Mouse (Mus musculus) hematopoietic stem cell, adult 5-6 weeks (primary cell): ENCODE results near the gene Lrg1. TPM values are rescaled to one million over a fixed set of nuclear protein-coding genes. Genes with fewer than 3 reads are reported as not detected.
"Not testable (repeated sequence)": the region's sequence is repeated elsewhere in the genome, so short reads cannot be mapped to it uniquely, and the experiment has no call there.

Experiments
- ATAC-seq, 2 experiments: fragments of 125-278 bp in 1 of 2; replicated peaks in 1 of 2; 2 replicates each; pipeline ENCODE4 v1.8.0; 2016 to 2017; ENCODE audit warnings: inconsistent platforms in 2 of 2, mild to moderate bottlenecking in 2 of 2, moderate number of reproducible peaks in 2 of 2, low read depth in 1 of 2, moderate TSS enrichment in 1 of 2; ENCODE audit not compliant: low FRiP score in 2 of 2, poor library complexity in 2 of 2, severe bottlenecking in 2 of 2, insufficient read depth in 1 of 2, low TSS enrichment in 1 of 2
- total RNA-seq: library from RNA; stranded (forward); fragments of 172-1452, 232-1000 nt; gene quantifications from 2 replicates; pipeline ENCODE4 v1.2.3, GENCODE M21; 2017

The Lrg1 gene
- total RNA-seq, 1 experiment from 2014 or later, result 1.9 TPM

GRCm38 (mm10) chr17:56119981-56120880, 1.6 kb downstream of the Lrg1 start:
- no peak for ATAC-seq

- no peak for ATAC-seq
Measured at GRCm38 (mm10) chr17:56119431-56119830, 2.4 kb downstream of the Lrg1 start.

- peak; percentile 32 to 35; a peak in 3 of 4 replicates for ATAC-seq
Measured at GRCm38 (mm10) chr17:56117251-56117710, 4.5 kb downstream of the Lrg1 start, which contains the start of gene Plin5. Gene Plin5 (minus strand): TSS chr17:56117596.

DNA sequence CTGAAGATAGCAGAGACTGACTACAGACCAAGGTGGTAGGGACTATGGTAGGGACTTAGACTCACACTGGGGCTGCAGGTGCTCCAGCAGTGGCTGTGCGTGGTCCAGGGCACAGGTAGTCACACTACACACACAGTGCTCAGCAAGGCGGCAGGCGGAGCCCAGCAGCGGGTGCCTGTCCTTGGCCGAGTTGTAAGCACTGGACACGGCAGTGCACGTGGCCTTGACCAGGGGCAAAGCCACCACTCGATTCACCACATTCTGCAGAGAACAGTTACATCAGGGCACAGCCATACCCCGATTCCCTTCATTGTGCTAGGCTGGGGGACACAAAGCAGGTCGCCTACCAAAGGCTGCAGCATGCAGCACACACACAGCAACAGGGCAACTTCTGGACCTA, 5.6 kb downstream of the Lrg1 start:
- no peak for ATAC-seq

DNA sequence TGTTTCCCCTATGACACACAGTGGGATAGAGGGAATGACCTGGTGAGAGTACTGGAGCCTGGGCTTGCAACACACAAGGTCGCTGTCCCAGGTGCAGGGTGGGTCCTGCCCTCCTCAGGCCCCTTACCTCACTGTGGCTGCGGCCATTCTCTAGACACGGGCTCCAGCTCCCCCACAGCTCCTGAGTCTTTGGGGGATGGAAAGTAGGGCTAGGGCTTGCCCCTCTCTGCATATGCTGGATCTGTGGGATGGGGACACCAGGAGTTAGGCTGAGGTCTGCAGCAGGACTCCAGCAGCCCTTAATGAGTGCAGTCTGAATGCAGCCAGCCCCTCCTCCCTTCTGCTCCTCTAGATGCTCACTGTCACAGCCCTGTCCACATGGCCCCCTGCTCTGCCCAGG, 9.1 kb downstream of the Lrg1 start:
- no peak for ATAC-seq

DNA sequence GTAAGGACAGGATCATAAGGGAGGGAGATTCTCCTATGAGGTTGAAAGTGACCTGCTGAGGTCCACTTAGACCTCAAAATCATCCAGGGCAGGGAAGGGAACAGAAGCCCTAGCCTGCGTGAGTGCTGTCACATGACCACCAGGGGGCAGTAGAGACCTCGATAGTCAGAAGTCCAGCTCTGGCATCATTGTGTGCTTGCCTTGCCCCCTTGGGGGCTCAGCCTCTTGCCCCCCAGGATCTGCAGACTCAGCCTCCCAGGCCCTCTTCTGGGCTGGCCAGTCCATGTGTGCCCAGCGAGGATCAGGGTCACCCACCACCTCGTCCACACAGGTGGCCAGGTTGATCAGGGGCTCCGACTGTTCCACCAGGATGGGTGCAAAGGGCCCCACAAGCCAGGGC, 9.9 kb downstream of the Lrg1 start:
- peak; percentile 39 to 61; a peak in 1 of 4 replicates for ATAC-seq

- ATAC-seq, result no peak
Measured at GRCm38 (mm10) chr17:56111021-56111420, 10.8 kb downstream of the Lrg1 start.

- ATAC-seq, result no peak
Measured at GRCm38 (mm10) chr17:56110571-56110970, 11.2 kb downstream of the Lrg1 start.

GRCm38 (mm10) chr17:56109219-56110051, 12.4 kb downstream of the Lrg1 start, which contains the start of gene Plin4:
Gene Plin4 (minus strand): TSS chr17:56109803.
- ATAC-seq, result no peak

DNA sequence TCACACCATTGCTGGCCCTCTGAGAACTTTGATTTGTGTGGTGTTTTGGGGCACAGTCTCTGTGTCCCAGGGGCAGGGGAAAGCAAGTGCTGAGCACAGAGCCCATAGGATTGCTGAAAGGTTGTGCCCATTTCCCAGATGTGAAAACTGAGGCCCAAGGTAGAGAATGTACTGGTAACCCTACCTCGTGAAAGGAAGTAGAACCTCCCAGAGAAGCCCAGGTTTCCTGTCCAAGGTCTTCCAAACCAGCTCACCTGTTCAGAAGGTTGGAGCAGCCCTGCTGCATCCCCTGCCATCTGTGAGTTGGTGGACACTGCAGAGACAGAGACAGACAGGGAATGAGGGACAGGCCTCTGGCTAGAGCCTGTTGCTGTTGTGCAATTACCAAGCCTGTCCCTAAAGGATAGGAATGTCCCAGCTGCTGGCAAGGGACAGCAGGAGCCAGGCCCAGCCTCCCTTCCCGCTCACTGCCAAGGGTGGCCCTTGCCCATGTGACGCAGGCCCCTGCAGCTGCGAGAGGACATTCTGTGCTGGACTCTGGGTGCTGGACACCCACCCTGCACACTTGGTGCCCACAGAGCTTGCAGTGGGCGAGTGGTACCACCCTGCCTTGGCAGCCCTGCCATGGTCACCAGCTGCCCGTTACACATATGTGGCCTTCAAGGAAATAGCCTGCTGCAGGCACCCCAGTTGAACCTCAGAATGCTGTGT, 13.3 kb downstream of the Lrg1 start:
- no peak for ATAC-seq

DNA sequence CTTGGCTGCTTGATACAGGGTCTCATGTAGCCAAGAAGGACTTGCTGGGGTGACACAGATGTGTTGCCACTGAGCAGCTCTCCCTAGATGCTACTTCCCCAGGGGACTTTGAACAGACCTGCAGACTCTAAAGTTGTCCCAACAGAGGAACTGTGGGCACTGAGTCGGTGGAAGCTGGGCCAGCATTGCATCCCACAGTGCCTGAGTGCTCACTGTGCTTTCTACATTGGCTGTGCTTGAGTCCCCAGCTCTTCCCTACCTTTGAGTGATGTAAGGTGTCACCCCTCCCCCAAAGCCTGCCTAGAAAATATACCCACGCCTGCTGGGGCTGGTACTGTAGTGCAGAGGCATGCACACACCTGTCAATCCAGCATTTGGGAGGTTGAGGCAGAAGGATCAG, 14.1 kb downstream of the Lrg1 start:
- ATAC-seq, result no peak

DNA sequence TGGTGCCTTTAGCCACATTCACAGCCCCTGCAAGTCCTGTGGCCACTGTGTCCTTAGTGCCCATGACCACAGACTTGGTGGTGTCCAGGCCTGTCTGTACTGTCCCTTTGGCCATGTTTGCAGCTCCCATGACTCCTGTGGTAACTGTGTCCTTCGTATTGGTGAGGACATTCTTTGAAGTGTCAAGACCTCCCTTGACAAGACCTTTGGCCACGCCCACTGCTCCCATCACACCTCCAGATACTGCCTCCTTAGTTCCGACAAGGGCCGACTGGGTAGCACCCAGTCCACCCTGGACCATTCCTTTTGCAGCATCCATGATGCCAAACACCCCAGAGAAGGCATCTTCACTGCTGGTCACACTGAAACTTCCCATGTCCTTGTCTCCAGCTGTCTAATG, 14.8 kb downstream of the Lrg1 start:
- no peak for ATAC-seq

DNA sequence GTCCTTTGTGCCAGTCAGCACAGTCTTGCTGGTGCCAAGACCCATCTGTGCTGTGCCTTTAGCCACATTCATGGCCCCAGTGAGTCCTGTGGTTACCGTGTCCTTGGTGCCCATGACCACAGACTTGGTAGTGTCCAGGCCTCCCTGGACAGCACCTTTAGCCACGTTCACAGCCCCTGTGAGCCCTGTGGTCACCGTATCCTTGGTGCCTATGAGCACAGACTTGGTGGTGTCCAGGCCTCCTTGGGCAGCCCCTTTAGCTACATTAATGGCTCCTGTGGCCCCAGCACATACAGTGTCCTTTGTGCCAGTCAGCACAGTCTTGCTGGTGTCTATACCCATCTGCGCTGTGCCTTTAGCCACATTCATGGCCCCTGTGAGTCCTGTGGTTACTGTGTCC, 15.4 kb downstream of the Lrg1 start:
- not testable (repeated sequence) for ATAC-seq

DNA sequence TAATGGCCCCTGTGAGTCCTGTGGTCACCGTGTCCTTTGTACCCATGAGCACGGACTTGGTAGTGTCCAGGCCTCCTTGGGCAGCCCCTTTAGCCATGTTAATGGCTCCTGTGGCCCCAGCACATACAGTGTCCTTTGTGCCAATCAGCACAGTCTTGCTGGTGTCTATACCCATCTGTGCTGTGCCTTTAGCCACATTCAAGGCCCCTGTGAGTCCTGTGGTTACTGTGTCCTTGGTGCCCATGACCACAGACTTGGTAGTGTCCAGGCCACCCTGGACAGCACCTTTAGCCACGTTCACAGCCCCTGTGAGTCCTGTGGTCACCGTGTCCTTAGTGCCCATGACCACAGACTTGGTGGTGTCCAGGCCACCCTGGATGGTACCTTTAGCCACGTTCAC, 17.0 kb downstream of the Lrg1 start:
- not testable (repeated sequence) for ATAC-seq

DNA sequence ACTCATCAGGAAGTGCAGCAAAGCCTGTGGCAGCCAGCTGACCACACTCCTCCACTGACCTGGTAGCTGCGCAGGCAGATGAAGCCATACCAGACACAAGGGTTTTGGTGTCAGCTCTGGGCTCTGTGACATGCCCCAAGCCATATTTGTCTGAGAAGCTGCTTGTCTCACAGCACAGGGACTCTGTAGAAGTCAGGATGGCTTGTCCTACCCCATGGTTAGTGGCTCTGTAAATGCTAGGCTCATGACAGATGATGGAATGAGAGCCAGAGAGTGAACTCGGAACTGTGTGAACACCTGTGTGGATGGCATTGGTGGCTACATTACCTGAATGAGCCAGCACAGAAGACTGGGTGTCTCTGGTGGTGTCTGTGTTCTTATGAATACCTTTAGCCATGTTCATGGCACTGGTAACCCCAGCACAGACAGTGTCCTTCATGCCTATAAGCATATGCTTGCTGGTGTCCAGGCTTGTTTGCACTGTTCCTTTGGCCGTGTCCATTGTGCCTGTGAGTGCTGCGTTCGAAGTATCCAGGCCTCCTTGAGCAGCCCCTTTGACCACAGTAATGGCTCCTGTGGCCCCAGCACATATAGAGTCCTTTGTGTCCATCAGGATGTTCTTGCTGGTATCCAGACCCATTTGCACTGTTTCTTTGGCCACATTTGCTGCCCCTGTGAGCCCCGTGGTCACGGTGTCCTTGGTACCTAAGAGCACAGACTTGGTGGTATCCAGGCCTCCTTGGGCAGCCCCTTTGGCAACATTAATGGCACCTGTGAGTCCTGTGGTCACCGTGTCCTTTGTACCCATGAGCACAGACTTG, 18.1 kb downstream of the Lrg1 start:
- ATAC-seq, result no peak

DNA sequence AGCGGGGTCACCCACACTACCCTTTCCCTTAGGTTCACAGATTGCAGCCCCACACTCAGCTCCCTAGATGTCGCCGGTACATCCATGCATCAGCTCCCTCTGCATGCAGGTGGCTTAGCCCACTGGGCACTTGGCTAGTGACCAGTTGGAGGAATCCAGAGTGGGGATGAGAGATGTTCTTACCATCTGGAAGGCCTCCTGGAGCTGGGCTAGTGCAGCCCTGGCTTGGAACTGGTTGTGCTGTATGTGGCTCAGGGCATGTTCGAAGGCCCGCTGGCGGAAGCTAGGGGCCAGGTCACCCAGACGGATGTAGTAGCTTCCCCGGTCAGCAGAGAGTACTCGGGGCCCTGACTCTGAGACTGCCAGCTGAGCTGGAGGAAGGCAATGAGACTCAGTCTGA, 18.9 kb downstream of the Lrg1 start:
- no peak for ATAC-seq

DNA sequence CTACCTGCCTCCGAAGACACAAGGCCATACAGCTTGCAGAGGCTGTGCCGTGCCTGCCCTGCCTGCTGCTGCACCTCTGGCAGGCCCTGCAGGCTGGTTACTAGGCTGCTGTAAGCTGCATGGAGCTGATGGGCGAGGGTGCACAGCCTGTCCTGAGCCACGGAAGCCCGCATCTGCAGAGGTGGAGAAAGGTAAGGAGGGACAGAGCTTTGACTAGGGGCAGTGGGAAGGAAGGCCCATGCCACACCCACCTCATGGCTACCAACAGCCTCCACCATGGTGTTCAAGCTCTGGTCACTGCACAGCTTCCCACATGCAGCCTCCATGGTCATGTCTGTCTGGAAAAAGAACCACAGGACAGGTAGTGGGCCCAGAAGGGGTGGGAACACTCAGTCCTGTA, 19.6 kb downstream of the Lrg1 start:
- no peak for ATAC-seq
